Mouse (Mus musculus) ES-E14 (cell line): ENCODE measurements at regions not wholly inside any gene's neighbourhood (a gene's known extent, or its start where the extent isn't known, plus 50 kb on each side); places are given as distances from the start of the nearest gene placed in this dataset.

Experiments used
- CHD2 ChIP-seq: IDR thresholded peaks from 2 replicates; pipeline ENCODE4 v1.6.1; 2014; ENCODE audit warnings: mild to moderate bottlenecking, low read depth, low read length, inconsistent platforms
- HCFC1 ChIP-seq: IDR thresholded peaks from 2 replicates; pipeline ENCODE4 v1.6.1; 2012; ENCODE audit warnings: low read length, inconsistent platforms, borderline replicate concordance; ENCODE audit not compliant: insufficient read depth
- ZC3H11A ChIP-seq: IDR thresholded peaks from 2 replicates; pipeline ENCODE4 v1.6.1; 2012; ENCODE audit warnings: low read depth, mild to moderate bottlenecking, inconsistent platforms, low read length, borderline replicate concordance

DNA sequence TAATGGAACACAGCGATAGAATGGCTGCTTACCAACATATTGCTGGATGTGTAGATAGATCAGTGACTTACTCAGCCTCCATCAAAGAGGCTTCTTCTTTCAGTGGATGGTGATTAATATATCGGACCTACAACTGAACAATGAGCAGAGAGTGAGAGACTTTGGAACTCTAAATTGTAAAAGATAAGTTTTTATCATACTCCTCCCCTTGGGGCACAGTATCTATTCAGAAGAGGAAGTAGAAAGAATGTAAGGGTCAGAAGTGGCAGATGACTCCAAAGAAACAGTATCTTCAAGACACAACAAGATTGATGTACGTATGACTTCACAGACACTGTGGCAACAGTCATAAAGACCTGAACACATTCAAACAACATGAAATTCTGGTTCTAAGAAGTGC is 189.5 kb upstream of the Cntn3 start:
- TF ChIP-seq CHD2 (no peak), ZC3H11A (no peak), HCFC1 (no peak)
